Mouse (Mus musculus) heart, adult 2 months (tissue): ENCODE measurements around the gene Phka2.

Source experiments
- CTCF ChIP-seq: fragments of 200-600 bp; IDR thresholded peaks from 2 replicates; pipeline ENCODE4 v1.8.1; 2022; ENCODE audit warnings: antibody characterized with exemption, mild to moderate bottlenecking, moderate library complexity
- EP300 ChIP-seq: fragments of 200-500 bp; IDR thresholded peaks from 2 replicates; pipeline ENCODE4 v1.6.1; 2011; ENCODE audit warnings: low read depth, low read length, control low read depth; ENCODE audit not compliant: insufficient read depth
- POLR2A ChIP-seq: fragments of 200-500 bp; IDR thresholded peaks from 2 replicates; pipeline ENCODE4 v1.6.1; 2011; ENCODE audit warnings: mild to moderate bottlenecking, low read depth, low read length, control low read depth; ENCODE audit not compliant: insufficient read depth

DNA sequence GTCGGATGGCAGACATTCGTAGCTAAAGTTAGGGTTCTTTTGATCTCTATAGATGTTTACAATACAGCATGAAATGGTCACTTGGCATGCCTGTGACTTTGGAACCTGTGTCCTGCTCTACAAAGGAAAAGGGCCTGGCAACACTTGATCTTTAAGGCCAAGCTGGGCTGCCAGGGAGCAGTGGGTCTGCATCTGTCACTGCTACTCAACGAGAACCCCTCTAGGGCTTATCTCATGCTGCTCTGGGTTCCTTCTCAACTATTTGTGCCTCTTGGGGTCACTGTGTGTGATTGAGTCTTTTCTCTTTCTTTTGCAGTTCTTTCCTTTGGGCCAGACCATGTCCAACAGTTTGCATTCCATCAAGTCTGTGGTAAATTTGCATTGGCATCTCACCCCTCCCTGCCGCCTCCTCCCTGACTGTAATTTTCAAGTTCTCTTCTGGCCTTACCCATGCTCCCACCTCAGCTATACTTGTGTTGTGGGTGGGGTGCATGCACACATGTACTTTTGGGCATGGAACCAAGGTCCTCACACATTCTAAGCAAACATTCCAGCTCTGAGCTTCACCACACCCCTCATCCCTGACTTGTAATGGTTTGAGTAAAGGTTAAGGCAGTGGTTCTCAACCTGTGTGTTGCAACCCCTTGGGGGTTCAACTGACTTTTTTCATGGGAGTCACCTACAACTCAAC lies 82.3 kb downstream of the Phka2 start:
- TF ChIP-seq POLR2A (no peak), EP300 (no peak), CTCF (no peak)
